Mouse (Mus musculus): ENCODE results near the gene Zfp14. TPM values are rescaled to one million over a fixed set of nuclear protein-coding genes. Genes with fewer than 3 reads are reported as not detected.

The Zfp14 gene
- total RNA-seq, 1 experiment, result 2.1 TPM

DNA sequence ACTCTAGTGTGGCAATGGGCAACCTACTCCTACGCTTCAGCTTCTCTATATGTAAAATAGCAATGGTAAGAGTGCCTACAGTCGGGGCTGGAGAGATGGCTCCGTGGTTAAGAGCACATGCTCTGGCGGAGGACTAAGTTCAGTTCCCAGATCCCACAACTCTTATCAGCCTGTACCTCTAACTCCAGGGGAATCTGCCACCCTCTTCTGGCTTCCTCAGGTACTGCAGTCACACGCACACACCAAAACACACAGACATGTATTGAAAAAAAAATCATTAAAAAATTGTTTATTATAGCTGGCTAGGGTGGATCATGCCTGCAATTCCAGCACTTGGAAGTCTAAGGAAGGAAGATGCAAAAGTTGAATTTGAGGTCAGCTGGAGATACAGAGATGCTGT lies 11.3 kb upstream of the Zfp14 start:
- Histone ChIP-seq H3K4me3 (ENCODE audit: insufficient read depth in 1 of 2, low read depth in 1 of 2, low read length in 2 of 2, poor library complexity in 1 of 2, severe bottlenecking in 1 of 2) (no peak overlapping the region), H3K27ac (ENCODE audit: insufficient read depth, low read depth, low read length, poor library complexity, severe bottlenecking) (no peak overlapping the region), H3K9me3 (ENCODE audit: control insufficient read depth, insufficient read depth, low read depth, low read length) (no peaks in the 10 kb centered on the region), H3K36me3 (ENCODE audit: control insufficient read depth, insufficient read depth, low read length, poor library complexity, severe bottlenecking) (peaks cover 18% of the 10 kb centered on the region), H3K4me1 (ENCODE audit: control insufficient read depth in 2 of 2, insufficient read depth in 2 of 2, low read length in 2 of 2, poor library complexity in 1 of 2) (no peaks in the 10 kb centered on the region; a peak in 1 of 4 replicates), H3K9ac (ENCODE audit: insufficient read depth, low read depth, low read length, poor library complexity, severe bottlenecking) (no peak overlapping the region)
- TF ChIP-seq ZC3H11A (IDR thresholded peaks at IDR 0.05; ENCODE audit: borderline replicate concordance, low read depth, low read length) (peak; percentile 17; the same call in 1 of the 2 replicates), HCFC1 (IDR thresholded peaks at IDR 0.05; ENCODE audit: borderline replicate concordance, insufficient read depth, low read length) (no peak), ZNF384 (IDR thresholded peaks at IDR 0.05; ENCODE audit: low read depth, low read length) (no peak), CHD2 (IDR thresholded peaks at IDR 0.05; ENCODE audit: low read depth, low read length) (no peak), MAFK (IDR thresholded peaks at IDR 0.05; ENCODE audit: insufficient read depth, low read depth, low read length) (no peak)
- in situ Hi-C loops (cut with MboI; ENCODE audit: low sequenced_read_pairs in 2 of 2, unreplicated experiment in 2 of 2), result no loop called here
- peak; percentile 60 for DNase-seq (ENCODE audit: low read depth, low spot score)

- Histone ChIP-seq H3K9me3 (ENCODE audit: control insufficient read depth, insufficient read depth, low read depth, low read length) (no peaks in the 10 kb centered on the region), H3K36me3 (ENCODE audit: control insufficient read depth, insufficient read depth, low read length, poor library complexity, severe bottlenecking) (peaks cover 27% of the 10 kb centered on the region), H3K9ac (ENCODE audit: insufficient read depth, low read depth, low read length, poor library complexity, severe bottlenecking) (no peak overlapping the region), H3K4me3 (ENCODE audit: insufficient read depth in 1 of 2, low read depth in 1 of 2, low read length in 2 of 2, poor library complexity in 1 of 2, severe bottlenecking in 1 of 2) (no peak overlapping the region), H3K4me1 (ENCODE audit: control insufficient read depth in 2 of 2, insufficient read depth in 2 of 2, low read length in 2 of 2, poor library complexity in 1 of 2) (no peaks in the 10 kb centered on the region; a peak in 1 of 4 replicates), H3K27ac (ENCODE audit: insufficient read depth, low read depth, low read length, poor library complexity, severe bottlenecking) (no peak overlapping the region)
- TF ChIP-seq MAFK (IDR thresholded peaks at IDR 0.05; ENCODE audit: insufficient read depth, low read depth, low read length), result no peak
- TF ChIP-seq HCFC1 (IDR thresholded peaks at IDR 0.05; ENCODE audit: borderline replicate concordance, insufficient read depth, low read length), result no peak
- no peak for TF ChIP-seq ZNF384 (IDR thresholded peaks at IDR 0.05; ENCODE audit: low read depth, low read length)
- TF ChIP-seq CHD2 (IDR thresholded peaks at IDR 0.05; ENCODE audit: low read depth, low read length), result no peak
- no peak for TF ChIP-seq ZC3H11A (IDR thresholded peaks at IDR 0.05; ENCODE audit: borderline replicate concordance, low read depth, low read length)
- in situ Hi-C loops (cut with MboI; ENCODE audit: low sequenced_read_pairs in 2 of 2, unreplicated experiment in 2 of 2), result no loop called here
- DNase-seq (ENCODE audit: low read depth, low spot score), result no peak
These were observed 9.2 kb upstream of the Zfp14 start for GRCm38 (mm10) chr7:30060341-30060740.

- DNase-seq (ENCODE audit: low read depth, low spot score), result no peak
- Histone ChIP-seq H3K4me3 (ENCODE audit: insufficient read depth in 1 of 2, low read depth in 1 of 2, low read length in 2 of 2, poor library complexity in 1 of 2, severe bottlenecking in 1 of 2) (no peak overlapping the region), H3K27ac (ENCODE audit: insufficient read depth, low read depth, low read length, poor library complexity, severe bottlenecking) (no peak overlapping the region), H3K4me1 (ENCODE audit: control insufficient read depth in 2 of 2, insufficient read depth in 2 of 2, low read length in 2 of 2, poor library complexity in 1 of 2) (no peaks in the 10 kb centered on the region), H3K9ac (ENCODE audit: insufficient read depth, low read depth, low read length, poor library complexity, severe bottlenecking) (no peak overlapping the region), H3K9me3 (ENCODE audit: control insufficient read depth, insufficient read depth, low read depth, low read length) (no peaks in the 10 kb centered on the region), H3K36me3 (ENCODE audit: control insufficient read depth, insufficient read depth, low read length, poor library complexity, severe bottlenecking) (peaks cover 10% of the 10 kb centered on the region)
- TF ChIP-seq HCFC1 (IDR thresholded peaks at IDR 0.05; ENCODE audit: borderline replicate concordance, insufficient read depth, low read length) (no peak), ZNF384 (IDR thresholded peaks at IDR 0.05; ENCODE audit: low read depth, low read length) (0 out of 2 replicates have a peak, but pooled peaks have one; percentile 32), ZC3H11A (IDR thresholded peaks at IDR 0.05; ENCODE audit: borderline replicate concordance, low read depth, low read length) (no peak), MAFK (IDR thresholded peaks at IDR 0.05; ENCODE audit: insufficient read depth, low read depth, low read length) (no peak)
- in situ Hi-C loops (cut with MboI; ENCODE audit: low sequenced_read_pairs in 2 of 2, unreplicated experiment in 2 of 2), result no loop called here
These were observed 2.4 kb upstream of the Zfp14 start for GRCm38 (mm10) chr7:30053591-30053990.

GRCm38 (mm10) chr7:30048126-30048525 lies 3.1 kb downstream of the Zfp14 start:
- no peak for DNase-seq (ENCODE audit: low read depth, low spot score)
- no peak overlapping the region for H3K9ac ChIP-seq (ENCODE audit: insufficient read depth, low read depth, low read length, poor library complexity, severe bottlenecking)

DNA sequence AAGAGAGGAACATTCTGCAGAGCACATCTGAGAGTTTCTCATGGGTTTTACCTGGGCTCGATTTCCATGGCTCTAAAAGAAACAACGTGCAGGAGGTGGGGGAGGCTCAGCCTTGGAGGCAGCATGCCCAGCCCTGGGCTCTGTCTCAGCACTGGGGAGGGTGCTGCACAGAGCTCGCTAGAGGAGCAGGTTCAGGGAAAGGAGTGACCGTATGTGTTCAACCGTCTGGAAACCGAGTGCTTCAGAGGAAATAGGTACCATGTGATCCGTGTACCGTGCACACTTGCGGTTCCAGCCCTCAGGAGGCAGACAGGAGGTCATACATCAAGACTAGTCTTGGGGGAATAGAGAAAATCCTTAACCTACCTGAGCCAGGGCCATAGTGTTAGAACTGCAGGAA lies 6.8 kb downstream of the Zfp14 start:
- Histone ChIP-seq H3K9me3 (ENCODE audit: control insufficient read depth, insufficient read depth, low read depth, low read length) (no peaks in the 10 kb centered on the region), H3K4me3 (ENCODE audit: insufficient read depth in 1 of 2, low read depth in 1 of 2, low read length in 2 of 2, poor library complexity in 1 of 2, severe bottlenecking in 1 of 2) (no peak overlapping the region), H3K36me3 (ENCODE audit: control insufficient read depth, insufficient read depth, low read length, poor library complexity, severe bottlenecking) (no peaks in the 10 kb centered on the region), H3K9ac (ENCODE audit: insufficient read depth, low read depth, low read length, poor library complexity, severe bottlenecking) (no peak overlapping the region), H3K27ac (ENCODE audit: insufficient read depth, low read depth, low read length, poor library complexity, severe bottlenecking) (no peak overlapping the region), H3K4me1 (ENCODE audit: control insufficient read depth in 2 of 2, insufficient read depth in 2 of 2, low read length in 2 of 2, poor library complexity in 1 of 2) (no peaks in the 10 kb centered on the region)
- no peak for TF ChIP-seq MAFK (IDR thresholded peaks at IDR 0.05; ENCODE audit: insufficient read depth, low read depth, low read length)
- no peak for DNase-seq (ENCODE audit: low read depth, low spot score)
- in situ Hi-C loops (cut with MboI; ENCODE audit: low sequenced_read_pairs in 2 of 2, unreplicated experiment in 2 of 2), result no loop called here

More at GRCm38 (mm10) chr7:30048126-30048525, 3.1 kb downstream of the Zfp14 start:
- in situ Hi-C loops (cut with MboI; ENCODE audit: low sequenced_read_pairs in 2 of 2, unreplicated experiment in 2 of 2), result no loop called here
- Histone ChIP-seq H3K4me1 (ENCODE audit: control insufficient read depth in 2 of 2, insufficient read depth in 2 of 2, low read length in 2 of 2, poor library complexity in 1 of 2) (no peaks in the 10 kb centered on the region), H3K4me3 (ENCODE audit: insufficient read depth in 1 of 2, low read depth in 1 of 2, low read length in 2 of 2, poor library complexity in 1 of 2, severe bottlenecking in 1 of 2) (no peak overlapping the region), H3K27ac (ENCODE audit: insufficient read depth, low read depth, low read length, poor library complexity, severe bottlenecking) (no peak overlapping the region), H3K9me3 (ENCODE audit: control insufficient read depth, insufficient read depth, low read depth, low read length) (no peaks in the 10 kb centered on the region), H3K36me3 (ENCODE audit: control insufficient read depth, insufficient read depth, low read length, poor library complexity, severe bottlenecking) (no peaks in the 10 kb centered on the region)
- TF ChIP-seq ZC3H11A (IDR thresholded peaks at IDR 0.05; ENCODE audit: borderline replicate concordance, low read depth, low read length), result no peak
- TF ChIP-seq MAFK (IDR thresholded peaks at IDR 0.05; ENCODE audit: insufficient read depth, low read depth, low read length), result no peak
- TF ChIP-seq HCFC1 (IDR thresholded peaks at IDR 0.05; ENCODE audit: borderline replicate concordance, insufficient read depth, low read length), result no peak
- no peak for TF ChIP-seq ZNF384 (IDR thresholded peaks at IDR 0.05; ENCODE audit: low read depth, low read length)
- TF ChIP-seq CHD2 (IDR thresholded peaks at IDR 0.05; ENCODE audit: low read depth, low read length), result no peak

All from ES-E14 (cell line).